Mouse (Mus musculus) brain, embryonic 18.5 days (tissue): ENCODE results near the gene Med9.

Source experiments
- DNase-seq: peaks from one replicate; pipeline ENCODE4 v3.0.0-alpha.2; 2012; ENCODE audit warnings: low read depth, low spot score

Med9 gene

GRCm38 (mm10) chr11:59994318-59994717 is 46.3 kb downstream of the Med9 start:
- no peak for DNase-seq

DNA sequence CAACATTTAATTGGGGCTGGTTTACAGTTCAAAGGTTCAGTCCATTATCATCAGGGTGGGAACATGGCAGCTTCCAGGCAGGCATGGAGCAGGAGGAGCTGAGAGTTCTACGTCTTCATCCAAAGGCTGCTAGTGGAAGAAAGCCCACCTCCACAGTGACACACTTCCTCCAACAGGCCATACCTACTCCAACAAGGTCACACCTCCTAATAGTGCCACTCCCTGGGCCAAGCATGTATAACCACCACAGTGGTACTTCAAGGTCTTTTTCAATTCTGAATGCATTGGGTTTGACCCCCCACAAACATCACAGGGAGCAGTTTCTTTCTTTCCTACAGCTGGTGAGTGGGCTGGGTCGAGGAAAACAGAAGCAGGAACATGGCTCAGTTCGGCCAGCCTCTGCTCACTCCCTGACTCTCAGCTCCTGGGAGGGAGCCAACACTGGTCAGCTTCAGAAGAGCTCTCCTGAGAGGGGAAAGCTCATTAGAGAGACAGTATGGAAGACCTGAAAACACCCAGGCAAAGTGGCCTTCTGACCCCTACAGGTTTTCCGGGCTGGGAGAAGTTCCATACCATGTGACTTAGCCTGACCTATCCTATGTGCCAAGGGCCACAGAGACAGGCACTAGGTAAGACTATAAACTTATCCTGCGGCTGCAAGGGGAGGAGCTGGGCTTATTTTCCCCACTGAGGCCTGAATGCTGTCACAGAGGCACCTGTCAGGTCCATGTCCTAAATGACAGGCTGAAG is 53.4 kb downstream of the Med9 start:
- no peak for DNase-seq

- DNase-seq: no peak
Observed at GRCm38 (mm10) chr11:60003811-60004210, 55.8 kb downstream of the Med9 start.

DNA sequence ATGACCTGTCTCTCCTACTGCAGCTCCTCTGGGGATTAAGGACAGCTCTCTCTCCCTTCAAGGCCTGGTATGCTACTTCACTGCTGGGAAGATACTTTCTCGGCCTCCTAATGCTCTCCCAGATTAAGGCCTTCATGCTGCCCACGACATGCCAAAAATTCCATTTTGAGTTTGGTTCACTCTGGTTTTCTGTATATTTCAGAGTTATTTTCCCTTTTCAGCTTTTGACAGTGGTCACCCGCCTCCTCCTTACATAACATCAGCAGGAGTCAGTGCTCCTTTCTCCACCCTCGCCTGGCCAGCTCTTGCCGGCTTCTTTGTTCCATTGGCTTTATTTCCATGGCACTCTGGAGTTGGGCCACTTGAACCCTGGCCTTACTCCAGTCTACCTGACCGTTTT is 56.7 kb downstream of the Med9 start:
- DNase-seq: no peak

DNA sequence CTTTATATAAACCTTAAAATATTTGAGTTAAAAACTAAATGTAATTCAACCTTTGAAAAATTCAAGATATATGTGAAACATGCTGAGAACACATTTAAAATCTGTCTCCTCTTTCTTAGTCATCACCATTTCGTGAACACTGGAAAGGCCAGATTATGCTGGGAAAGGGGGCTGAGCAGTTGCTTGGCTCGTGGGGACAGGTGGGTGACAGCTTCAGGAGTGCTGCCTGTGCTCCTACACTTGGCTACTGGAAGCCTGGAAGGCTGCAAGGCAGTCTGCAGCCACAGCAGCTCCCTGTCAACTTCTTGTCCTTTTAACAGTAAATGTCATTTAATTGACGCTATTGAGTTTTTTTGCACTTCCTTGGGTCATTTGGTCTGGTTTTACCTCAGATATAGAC is 57.9 kb downstream of the Med9 start:
- no peak for DNase-seq

GRCm38 (mm10) chr11:60009451-60009850 is 61.4 kb downstream of the Med9 start:
- DNase-seq: no peak

- DNase-seq: no peak
Observed at GRCm38 (mm10) chr11:60011516-60011915, 63.5 kb downstream of the Med9 start.
